Mouse (Mus musculus) MEL (cell line): Measurements from ENCODE around the gene Aldh3b1. TPM values are rescaled to one million over a fixed set of nuclear protein-coding genes. Genes with fewer than 3 reads are reported as not detected.

Source experiments
- DNase-seq: peaks from one replicate; pipeline ENCODE4 v3.0.0; 2011; ENCODE audit warnings: low read depth, low spot score
- H3K27ac ChIP-seq: 2 replicates; pipeline ENCODE4 v1.5.1; 2012; ENCODE audit warnings: low read depth, mild to moderate bottlenecking, control low read depth, low read length, moderate library complexity; ENCODE audit not compliant: control insufficient read depth
- H3K27me3 ChIP-seq, 2 experiments: fragments of 150-350 bp in 1 of 2; sonication (generic) in 1 of 2; 2 replicates each; pipeline ENCODE4 v1.6.1; 2012; ENCODE audit warnings: low read length in 2 of 2, mild to moderate bottlenecking in 2 of 2, improper control_type of control experiment in 1 of 2, moderate library complexity in 1 of 2; ENCODE audit not compliant: insufficient read depth in 2 of 2, control insufficient read depth in 1 of 2
- H3K36me3 ChIP-seq, 2 experiments: 2 replicates each; pipeline ENCODE4 v1.6.1; 2012 to 2014; ENCODE audit warnings: low read length in 2 of 2, improper control_type of control experiment in 1 of 2, inconsistent platforms in 1 of 2, mild to moderate bottlenecking in 1 of 2; ENCODE audit not compliant: insufficient read depth in 2 of 2, control insufficient read depth in 1 of 2
- H3K4me1 ChIP-seq, 2 experiments: fragments of 150-350 bp in 1 of 2; sonication (generic) in 1 of 2; 2 replicates each; pipeline ENCODE4 v1.6.1; 2012; ENCODE audit warnings: low read length in 2 of 2, improper control_type of control experiment in 1 of 2, mild to moderate bottlenecking in 1 of 2; ENCODE audit not compliant: insufficient read depth in 2 of 2, control insufficient read depth in 1 of 2
- H3K4me3 ChIP-seq, 2 experiments: fragments of 150-350 bp in 1 of 2; sonication (generic) in 1 of 2; 2 replicates each; pipeline ENCODE4 v1.5.1; 2012; ENCODE audit warnings: low read depth in 2 of 2, low read length in 2 of 2, mild to moderate bottlenecking in 2 of 2, moderate library complexity in 2 of 2, control low read depth in 1 of 2, improper control_type of control experiment in 1 of 2; ENCODE audit not compliant: control insufficient read depth in 1 of 2, insufficient read depth in 1 of 2
- H3K79me2 ChIP-seq: 2 replicates; pipeline ENCODE4 v1.6.1; 2012; ENCODE audit warnings: mild to moderate bottlenecking, low read length, moderate library complexity; ENCODE audit not compliant: control insufficient read depth, poor library complexity, insufficient read depth
- H3K9ac ChIP-seq: 2 replicates; pipeline ENCODE4 v1.6.1; 2012; ENCODE audit warnings: low read depth, mild to moderate bottlenecking, control low read depth, low read length, moderate library complexity; ENCODE audit not compliant: control insufficient read depth, poor library complexity, severe bottlenecking
- H3K9me3 ChIP-seq: fragments of 150-350 bp; sonication (generic); replicated peaks from 2 replicates; pipeline ENCODE4 v1.6.1; 2012; ENCODE audit warnings: mild to moderate bottlenecking, low read length, improper control_type of control experiment, moderate library complexity; ENCODE audit not compliant: insufficient read depth
- ELF1 ChIP-seq: IDR thresholded peaks from 2 replicates; pipeline ENCODE4 v1.6.1; 2014; ENCODE audit warnings: low read depth, mild to moderate bottlenecking, inconsistent platforms, low read length, improper control_type of control experiment, moderate library complexity
- EP300 ChIP-seq, 2 experiments: IDR thresholded peaks; 2 replicates each; pipeline ENCODE4 v1.6.1; 2011; ENCODE audit warnings: improper control_type of control experiment in 2 of 2, low read length in 2 of 2, low read depth in 1 of 2, mild to moderate bottlenecking in 1 of 2
- GABPA ChIP-seq: IDR thresholded peaks from 2 replicates; pipeline ENCODE4 v1.6.1; 2012; ENCODE audit warnings: low read depth, mild to moderate bottlenecking, inconsistent platforms, low read length, improper control_type of control experiment, moderate library complexity
- MAX ChIP-seq: IDR thresholded peaks from 2 replicates; pipeline ENCODE4 v1.6.1; 2011; ENCODE audit warnings: low read length, improper control_type of control experiment
- MAZ ChIP-seq: IDR thresholded peaks from 2 replicates; pipeline ENCODE4 v1.6.1; 2012; ENCODE audit warnings: low read depth, mild to moderate bottlenecking, inconsistent platforms, low read length, improper control_type of control experiment
- MEF2A ChIP-seq: IDR thresholded peaks from 2 replicates; pipeline ENCODE4 v1.6.1; 2014; ENCODE audit warnings: low read depth, mild to moderate bottlenecking, inconsistent platforms, low read length, improper control_type of control experiment; ENCODE audit not compliant: poor library complexity, insufficient replicate concordance, severe bottlenecking; ENCODE audit errors: extremely low read depth
- MXI1 ChIP-seq: IDR thresholded peaks from 2 replicates; pipeline ENCODE4 v1.6.1; 2011; ENCODE audit warnings: mild to moderate bottlenecking, low read depth, low read length, improper control_type of control experiment
- MYC ChIP-seq: IDR thresholded peaks from 2 replicates; pipeline ENCODE4 v1.6.1; 2011; ENCODE audit warnings: low read depth, mild to moderate bottlenecking, low read length, improper control_type of control experiment, moderate library complexity
- NELFE ChIP-seq: IDR thresholded peaks from 2 replicates; pipeline ENCODE4 v1.6.1; 2011; ENCODE audit warnings: low read depth, low read length, improper control_type of control experiment
- POLR2A ChIP-seq, 2 experiments: IDR thresholded peaks; 2 replicates each; pipeline ENCODE4 v1.6.1; 2011 to 2012; ENCODE audit warnings: low read length in 2 of 2, mild to moderate bottlenecking in 2 of 2, control low read depth in 1 of 2, improper control_type of control experiment in 1 of 2, low read depth in 1 of 2, moderate library complexity in 1 of 2; ENCODE audit not compliant: control insufficient read depth in 1 of 2, insufficient read depth in 1 of 2, poor library complexity in 1 of 2
- POLR2AphosphoS2 ChIP-seq: IDR thresholded peaks from 2 replicates; pipeline ENCODE4 v1.6.1; 2011; ENCODE audit warnings: low read length, improper control_type of control experiment
- RAD21 ChIP-seq: IDR thresholded peaks from 2 replicates; pipeline ENCODE4 v1.6.1; 2011; ENCODE audit warnings: mild to moderate bottlenecking, low read depth, low read length, improper control_type of control experiment
- RCOR1 ChIP-seq: IDR thresholded peaks from 2 replicates; pipeline ENCODE4 v1.6.1; 2012; ENCODE audit warnings: low read depth, mild to moderate bottlenecking, inconsistent platforms, low read length, improper control_type of control experiment
- SMC3 ChIP-seq: IDR thresholded peaks from 2 replicates; pipeline ENCODE4 v1.6.1; 2011; ENCODE audit warnings: low read depth, low read length, improper control_type of control experiment
- TAL1 ChIP-seq: IDR thresholded peaks from 2 replicates; pipeline ENCODE4 v1.6.1; 2012; ENCODE audit warnings: mild to moderate bottlenecking, inconsistent platforms, low read length, moderate library complexity, mixed read lengths
- USF1 ChIP-seq: IDR thresholded peaks from 2 replicates; pipeline ENCODE4 v1.6.1; 2014; ENCODE audit warnings: low read depth, mild to moderate bottlenecking, inconsistent platforms, low read length, improper control_type of control experiment, moderate library complexity
- ZC3H11A ChIP-seq: IDR thresholded peaks from 2 replicates; pipeline ENCODE4 v1.6.1; 2012; ENCODE audit warnings: low read depth, mild to moderate bottlenecking, inconsistent platforms, low read length, improper control_type of control experiment
- ZMIZ1 ChIP-seq: IDR thresholded peaks from 2 replicates; pipeline ENCODE4 v1.6.1; 2012; ENCODE audit warnings: low read depth, mild to moderate bottlenecking, inconsistent platforms, low read length, improper control_type of control experiment, moderate library complexity
- polyA plus RNA-seq, 2 experiments: library from polyadenylated mRNA; stranded (reverse) in 1 of 2; unstranded in 1 of 2; fragments of >175 nt in 1 of 2; fragments of >200 nt in 1 of 2; gene quantifications; 2 replicates each; pipeline versions ENCODE4 v1.2.1 to v1.2.4; 2012; ENCODE audit warnings: low replicate concordance in 2 of 2, low read depth in 1 of 2; ENCODE audit not compliant: insufficient read length in 2 of 2, insufficient read depth in 1 of 2, missing spikeins in 1 of 2
- total RNA-seq: library from RNA; depleted of rRNA; stranded (reverse); fragments of 300-350 nt; gene quantifications from 2 replicates; pipeline ENCODE4 v1.2.3, GENCODE M21; 2012

Aldh3b1 gene
- total and polyA plus RNA-seq, 3 experiments: 0.08 to 0.10 TPM; not detected in 1

DNA sequence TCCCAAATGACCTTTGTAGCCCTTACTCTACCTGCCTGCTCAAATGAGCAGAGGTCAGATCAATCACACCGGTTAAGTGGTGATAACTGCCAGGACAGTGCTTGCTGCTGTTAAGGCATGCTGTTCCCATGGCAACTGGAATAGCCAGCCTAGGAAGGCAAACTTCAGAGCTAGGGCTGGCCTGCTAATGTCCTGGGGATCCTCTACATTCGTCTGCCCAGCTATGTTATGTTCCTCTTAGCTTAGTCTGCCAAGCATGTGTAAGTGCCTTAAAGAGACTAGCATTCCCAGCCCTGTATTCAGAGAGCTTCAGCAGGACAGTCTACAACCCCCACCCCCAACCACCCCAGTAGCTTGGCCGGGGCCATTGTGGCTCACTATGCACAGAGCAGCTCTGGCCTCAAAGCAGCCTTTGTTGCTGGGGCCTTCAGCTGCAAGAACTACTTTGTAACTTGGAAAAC lies 34.4 kb downstream of the Aldh3b1 start:
- Histone ChIP-seq H3K9me3 (no peaks in the 10 kb centered on the region), H3K27me3 (no peaks in the 10 kb centered on the region), H3K4me3 (no peak overlapping the region), H3K4me1 (no peaks in the 10 kb centered on the region), H3K27ac (no peak overlapping the region), H3K79me2 (no peaks in the 10 kb centered on the region), H3K9ac (no peak overlapping the region), H3K36me3 (no peaks in the 10 kb centered on the region; a peak in 2 of 4 replicates)
- TF ChIP-seq ELF1: no peak
- TF ChIP-seq MXI1: no peak
- no peak for TF ChIP-seq MAZ
- no peak for TF ChIP-seq MYC
- no peak for TF ChIP-seq POLR2AphosphoS2
- DNase-seq: no peak

DNA sequence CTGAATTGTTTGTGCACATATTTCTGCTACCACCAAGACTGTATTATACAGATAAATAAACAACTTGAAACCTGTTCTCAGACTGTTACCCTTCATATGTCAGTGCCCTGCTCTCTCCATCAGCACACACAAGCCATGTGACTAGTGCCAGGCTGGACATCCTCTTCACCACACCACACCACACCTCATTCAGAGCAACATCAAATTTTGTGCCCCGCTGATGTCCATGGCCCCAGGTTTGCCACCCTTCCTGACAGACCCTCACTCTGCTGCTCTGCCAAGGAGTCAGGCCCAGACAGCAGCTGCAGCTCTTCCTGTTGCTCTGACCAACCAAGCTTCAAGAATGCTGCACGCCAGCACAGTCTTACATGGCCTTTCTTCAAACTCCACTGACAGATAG lies 35.3 kb downstream of the Aldh3b1 start:
- Histone ChIP-seq H3K36me3 (no peaks in the 10 kb centered on the region; a peak in 2 of 4 replicates), H3K4me3 (no peak overlapping the region), H3K9ac (no peak overlapping the region), H3K4me1 (no peaks in the 10 kb centered on the region), H3K9me3 (no peaks in the 10 kb centered on the region), H3K27ac (no peak overlapping the region), H3K79me2 (no peaks in the 10 kb centered on the region), H3K27me3 (no peaks in the 10 kb centered on the region)
- TF ChIP-seq ZC3H11A (no peak), TAL1 (no peak), POLR2A (IDR thresholded peaks at IDR 0.05; ENCODE audit: control insufficient read depth in 1 of 2, insufficient read depth in 1 of 2, low read depth in 1 of 2, low read length in 2 of 2, poor library complexity in 1 of 2) (no peak), USF1 (no peak), MXI1 (no peak), GABPA (no peak), ZMIZ1 (no peak), SMC3 (no peak), MAZ (no peak), ELF1 (no peak), RAD21 (no peak), NELFE (no peak), MEF2A (no peak), MAX (no peak), RCOR1 (no peak), EP300 (IDR thresholded peaks at IDR 0.05; ENCODE audit: low read depth in 1 of 2, low read length in 2 of 2) (no peak)
- no peak for DNase-seq
